Mouse (Mus musculus): Measurements from ENCODE around the gene Olfr283. TPM values are rescaled to one million over a fixed set of nuclear protein-coding genes. Genes with fewer than 3 reads are reported as not detected.

The Olfr283 gene
- not detected in 2 replicates for total RNA-seq (2012; rRNA removed)
- total RNA-seq (2014; rRNA removed): not detected in 2 replicates
- not detected in 2 replicates for polyA plus RNA-seq (2012; ENCODE audit: insufficient read length, low read depth)

GRCm38 (mm10) chr15:98380846-98381245, at the start of gene Olfr283:
Gene Olfr283, minus strand, starts transcription at chr15:98380946.
- no peak for TF ChIP-seq MEF2A (IDR thresholded peaks at IDR 0.05; ENCODE audit: borderline replicate concordance, low read depth, low read length)
- TF ChIP-seq MYC (IDR thresholded peaks at IDR 0.05; ENCODE audit: low read depth, low read length): no peak
- no peak for TF ChIP-seq USF1 (IDR thresholded peaks at IDR 0.05; ENCODE audit: low read depth, low read length)
- H3K36me3 ChIP-seq (replicated peaks in 1 of 2; ENCODE audit: control insufficient read depth in 1 of 2, insufficient read depth in 1 of 2, low read length in 1 of 2): no peaks in the 10 kb centered on the region
- H3K27me3 ChIP-seq (replicated peaks): peaks cover 59% of the 10 kb centered on the region
- H3K27ac ChIP-seq (ENCODE audit: insufficient read depth, low read depth): no peak within 1 kb of the TSS
- H3K4me3 ChIP-seq (replicated peaks in 1 of 3; ENCODE audit: low read depth in 2 of 3, low read length in 2 of 3, poor library complexity in 1 of 3): no peak within 1 kb of the TSS
- dilution Hi-C loops (cut with MboI; ENCODE audit: extremely low pct_ligation_motif_present, extremely low pct_unique_long_range_greater_than_20kb, low sequenced_read_pairs) (no loop called here), in situ Hi-C loops (cut with MboI; ENCODE audit: low pct_ligation_motif_present, low pct_unique_long_range_greater_than_20kb, low sequenced_read_pairs) (loop anchor here (10.0 kb wide), 1 partner anchor 196 kb away; no protein-coding TSS in a partner anchor)
- 0 out of 4 replicates have a peak, but pooled peaks cover 0 to 4% of the 10 kb centered on the region in 2 experiments for H3K4me1 ChIP-seq (ENCODE audit: control insufficient read depth in 1 of 2, insufficient read depth in 2 of 2)
- H3K79me2 ChIP-seq (replicated peaks; ENCODE audit: control insufficient read depth, extremely low read depth, insufficient read depth, poor library complexity, severe bottlenecking): no peaks in the 10 kb centered on the region
- H3K4me2 ChIP-seq (ENCODE audit: insufficient read depth, low read depth, poor library complexity, severe bottlenecking): no peak within 1 kb of the TSS
- DNase-seq (ENCODE audit: extremely low read depth): no peak
- H3K9me3 ChIP-seq (replicated peaks; ENCODE audit: low read length): no peaks in the 10 kb centered on the region
- H3K9ac ChIP-seq (ENCODE audit: insufficient read depth, low read depth): no peak within 1 kb of the TSS

DNA sequence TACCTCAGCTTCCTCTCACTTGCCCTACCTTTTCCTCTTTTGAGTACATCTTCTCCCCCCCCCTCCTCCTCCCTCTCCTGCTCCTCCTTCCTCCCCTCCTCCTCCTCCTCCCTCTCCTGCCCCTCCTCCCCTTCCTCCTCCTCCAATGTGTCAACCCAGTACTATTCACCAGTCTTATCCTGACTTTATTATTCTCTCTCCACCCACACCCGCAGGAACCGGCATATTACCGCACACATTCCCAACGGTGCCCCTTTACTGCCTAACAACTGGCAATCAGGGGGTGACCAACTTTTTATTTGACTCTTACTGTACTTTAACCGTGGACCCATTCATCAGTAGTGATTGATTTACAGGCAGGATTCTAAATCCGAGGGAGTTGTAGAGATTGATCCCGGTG, 44.4 kb upstream of the Olfr283 start:
- Histone ChIP-seq H3K27ac (ENCODE audit: insufficient read depth, low read depth) (no peak overlapping the region), H3K9me3 (replicated peaks; ENCODE audit: low read length) (no peaks in the 10 kb centered on the region), H3K79me2 (replicated peaks; ENCODE audit: control insufficient read depth, extremely low read depth, insufficient read depth, poor library complexity, severe bottlenecking) (no peaks in the 10 kb centered on the region), H3K27me3 (replicated peaks) (peaks cover 40% of the 10 kb centered on the region), H3K4me1 (ENCODE audit: control insufficient read depth in 1 of 2, insufficient read depth in 2 of 2) (peaks cover 7 to 15% of the 10 kb centered on the region in 2 experiments), H3K4me2 (ENCODE audit: insufficient read depth, low read depth, poor library complexity, severe bottlenecking) (no peak overlapping the region), H3K4me3 (replicated peaks in 1 of 3; ENCODE audit: low read depth in 2 of 3, low read length in 2 of 3, poor library complexity in 1 of 3) (no peak overlapping the region), H3K9ac (ENCODE audit: insufficient read depth, low read depth) (no peak overlapping the region), H3K36me3 (replicated peaks in 1 of 2; ENCODE audit: control insufficient read depth in 1 of 2, insufficient read depth in 1 of 2, low read length in 1 of 2) (no peaks in the 10 kb centered on the region)
- dilution Hi-C loops (cut with MboI; ENCODE audit: extremely low pct_ligation_motif_present, extremely low pct_unique_long_range_greater_than_20kb, low sequenced_read_pairs) (no loop called here), in situ Hi-C loops (cut with MboI; ENCODE audit: low pct_ligation_motif_present, low pct_unique_long_range_greater_than_20kb, low sequenced_read_pairs) (no loop called here)
- no peak for DNase-seq (ENCODE audit: extremely low read depth)
- TF ChIP-seq SMC3 (IDR thresholded peaks at IDR 0.05; ENCODE audit: low read depth, low read length): no peak
- no peak for TF ChIP-seq USF2 (conservative IDR thresholded peaks at IDR 0.05; ENCODE audit: low read depth, low read length)
- TF ChIP-seq JUND (conservative IDR thresholded peaks at IDR 0.05; ENCODE audit: low read depth, low read length): no peak
- no peak for TF ChIP-seq KAT2A (IDR thresholded peaks at IDR 0.05; ENCODE audit: insufficient replicate concordance, low read length)
- no peak for TF ChIP-seq UBTF (IDR thresholded peaks at IDR 0.05; ENCODE audit: low read depth, low read length)
- TF ChIP-seq CHD2 (IDR thresholded peaks at IDR 0.05; ENCODE audit: low read length): no peak
- no peak for TF ChIP-seq MAFK (IDR thresholded peaks at IDR 0.05; ENCODE audit: insufficient replicate concordance, low read length)
- TF ChIP-seq SIN3A (IDR thresholded peaks at IDR 0.05; ENCODE audit: low read length): no peak
- TF ChIP-seq MAZ (IDR thresholded peaks at IDR 0.05; ENCODE audit: low read depth, low read length): no peak
- TF ChIP-seq TBP (conservative IDR thresholded peaks at IDR 0.05; ENCODE audit: low read depth, low read length): no peak
- no peak for TF ChIP-seq MYC (IDR thresholded peaks at IDR 0.05; ENCODE audit: low read depth, low read length)
- TF ChIP-seq HCFC1 (IDR thresholded peaks at IDR 0.05; ENCODE audit: low read depth, low read length): no peak
- TF ChIP-seq POLR2AphosphoS2 (IDR thresholded peaks at IDR 0.05; ENCODE audit: low read depth, low read length): no peak
- TF ChIP-seq ZC3H11A (IDR thresholded peaks at IDR 0.05; ENCODE audit: low read depth, low read length): no peak
- no peak for TF ChIP-seq IRF4 (IDR thresholded peaks at IDR 0.05; ENCODE audit: low read depth, low read length)
- no peak for TF ChIP-seq ZKSCAN1 (IDR thresholded peaks at IDR 0.05; ENCODE audit: borderline replicate concordance, low read depth, low read length)
- TF ChIP-seq ZMIZ1 (IDR thresholded peaks at IDR 0.05; ENCODE audit: low read depth, low read length): no peak
